Mouse (Mus musculus) erythroblast, embryonic 14.5 days (primary cell): Measurements from ENCODE around the gene Os9.

Experiments
- GATA1 ChIP-seq: IDR thresholded peaks from 2 replicates; pipeline ENCODE4 v1.6.1; 2012; ENCODE audit warnings: low read length, inconsistent platforms, mixed read lengths
- TAL1 ChIP-seq: IDR thresholded peaks from 3 replicates; pipeline ENCODE4 v1.6.1; 2012; ENCODE audit warnings: low read length, inconsistent platforms, mixed read lengths

GRCm38 (mm10) chr10:127145303-127145702 lies 24.4 kb upstream of the Os9 start:
- TF ChIP-seq GATA1 (no peak), TAL1 (no peak)
